Mouse (Mus musculus): ENCODE results near the gene Adgrb3.
"Not testable (repeated sequence)": the region's sequence is repeated elsewhere in the genome, so short reads cannot be mapped to it uniquely, and the experiment has no call there.

Gene Adgrb3

DNA sequence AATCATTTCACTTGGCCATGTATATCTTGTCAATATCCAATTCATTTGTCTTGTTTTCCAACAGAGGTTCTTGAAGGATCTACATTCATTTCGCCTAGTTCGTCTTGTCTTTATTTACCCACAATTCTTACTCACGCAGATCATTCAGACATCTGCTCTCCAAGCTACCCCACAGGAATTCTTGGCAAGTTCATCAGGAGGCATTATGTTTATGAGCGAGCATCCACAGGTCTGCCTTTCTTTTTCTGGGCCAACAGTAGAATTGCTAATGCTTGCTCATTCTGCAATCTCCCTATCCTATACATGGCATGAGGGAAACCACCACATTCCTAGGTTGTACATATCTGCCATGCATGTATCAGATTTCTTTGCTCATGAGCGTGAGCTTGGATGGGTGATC lies 99.7 kb downstream of the Adgrb3 start:
- no peak for DNase-seq

DNA sequence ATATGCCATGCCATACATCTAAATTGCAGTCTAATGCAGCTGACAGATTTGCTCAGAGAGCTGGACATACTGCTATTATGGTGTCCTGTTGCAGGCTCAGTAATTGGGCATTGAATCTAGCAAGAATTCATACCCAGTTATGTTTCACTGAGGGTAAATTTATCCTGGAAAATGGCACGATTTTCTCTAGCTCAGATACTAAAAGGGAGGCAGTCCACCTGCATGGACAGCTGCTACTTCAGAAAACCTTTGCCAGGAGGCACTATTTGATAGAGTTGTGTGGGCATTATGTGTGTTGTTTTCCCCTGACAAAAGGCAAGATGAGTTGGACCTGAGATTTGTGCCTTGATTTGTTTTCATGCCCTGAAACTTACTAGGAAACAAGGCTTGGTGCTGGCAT lies 118.0 kb downstream of the Adgrb3 start:
- no peak for DNase-seq

DNA sequence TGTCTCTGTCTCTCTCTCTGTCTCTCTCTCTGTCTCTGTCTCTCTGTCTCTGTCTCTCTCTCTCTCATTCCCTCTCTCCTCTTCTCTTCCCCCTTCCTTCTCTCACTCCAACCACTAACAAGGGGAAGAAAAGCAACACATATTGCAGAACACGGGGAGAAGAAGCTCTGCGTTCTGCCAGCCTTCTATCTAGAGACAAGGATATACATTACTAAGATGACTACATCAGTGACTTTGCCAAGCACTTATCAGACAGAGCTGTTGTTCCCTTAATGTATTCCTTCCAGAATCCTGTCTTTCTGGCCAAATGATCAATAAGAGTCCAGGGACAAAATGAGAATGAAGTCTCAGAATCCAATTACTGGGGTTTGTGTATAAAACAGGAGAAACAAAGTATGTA lies 123.2 kb downstream of the Adgrb3 start:
- no peak for DNase-seq

DNA sequence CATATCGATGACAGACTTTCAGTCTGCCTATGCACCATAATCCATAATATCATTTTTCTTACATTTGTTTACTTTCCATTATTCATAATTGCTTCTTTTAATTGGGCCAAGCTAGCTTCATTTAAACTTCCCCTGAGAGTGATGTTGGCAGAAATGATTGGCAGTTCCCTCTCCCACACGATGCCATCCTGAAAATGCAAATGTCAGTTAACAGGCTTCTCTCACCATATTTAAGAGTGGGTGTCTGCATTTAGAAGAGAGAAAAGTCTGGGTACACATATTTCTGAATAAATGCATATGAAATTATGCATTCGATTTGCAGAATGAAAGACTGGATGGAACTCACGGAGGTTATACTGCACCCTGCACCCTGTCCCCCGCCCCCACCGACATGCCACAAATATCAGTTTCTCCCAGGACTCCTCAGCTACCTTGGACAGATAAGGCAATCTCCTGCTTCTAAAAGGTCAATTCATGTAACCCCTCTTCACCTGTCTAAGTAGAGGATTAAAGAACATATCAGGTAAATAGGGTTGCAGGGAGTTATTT lies 130.7 kb downstream of the Adgrb3 start:
- no peak for DNase-seq

DNA sequence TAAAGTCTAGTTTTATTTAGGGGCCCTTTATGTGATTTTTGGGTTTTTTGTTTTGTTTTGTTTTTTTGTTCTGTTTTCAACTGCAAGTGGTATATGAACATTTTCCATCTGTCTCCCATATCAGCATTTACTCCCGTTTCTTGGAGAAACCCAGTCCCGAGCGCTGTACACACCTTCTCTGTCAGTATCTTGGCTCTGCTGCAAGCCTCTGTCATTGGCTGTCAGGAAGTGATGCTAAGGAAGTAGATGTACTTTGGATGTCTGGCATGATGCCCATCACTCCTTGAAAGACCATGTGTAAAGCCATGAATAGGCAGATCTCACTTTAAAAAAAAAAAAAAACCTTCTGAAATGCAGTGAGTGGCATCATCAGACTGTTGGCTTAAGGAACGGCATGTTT lies 132.3 kb downstream of the Adgrb3 start:
- no peak for DNase-seq

DNA sequence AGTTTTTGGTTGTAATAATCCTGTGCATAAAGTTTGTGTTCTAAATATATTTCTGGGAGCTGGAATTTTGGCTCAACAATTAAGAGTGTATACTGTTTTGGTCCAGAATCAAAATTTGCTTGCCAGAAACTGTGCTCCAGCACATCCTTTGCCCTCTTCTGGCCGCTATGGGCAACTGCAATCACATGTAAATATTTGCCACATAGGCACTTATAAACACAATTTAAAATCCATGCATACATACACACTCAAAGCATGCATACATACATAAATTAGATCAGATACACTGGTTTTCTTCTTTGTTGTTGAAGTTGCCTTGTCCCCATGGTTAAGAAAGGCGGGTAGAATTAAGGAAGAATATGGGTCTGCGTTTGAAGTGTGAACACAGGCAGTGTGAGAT lies 132.7 kb downstream of the Adgrb3 start:
- DNase-seq = no peak

DNA sequence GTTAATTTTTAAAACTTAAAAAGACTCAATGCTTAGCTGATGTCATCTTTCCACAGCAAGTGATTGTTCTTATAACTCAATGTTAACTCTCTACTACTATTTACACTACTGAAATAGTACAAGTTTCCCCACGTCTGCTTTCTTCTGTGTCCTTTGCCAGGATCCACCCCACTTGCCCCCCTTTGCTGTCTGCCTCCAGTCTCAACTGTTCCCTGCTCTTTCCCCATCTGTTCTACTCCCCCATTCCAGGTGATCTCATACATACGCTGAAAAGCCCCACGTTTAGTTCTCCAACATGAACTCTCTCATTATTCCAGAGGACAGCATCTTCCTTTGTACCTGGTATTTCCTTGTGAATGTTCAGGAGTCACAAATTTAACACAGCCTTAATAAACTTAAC lies 147.4 kb downstream of the Adgrb3 start:
- DNase-seq = no peak

DNA sequence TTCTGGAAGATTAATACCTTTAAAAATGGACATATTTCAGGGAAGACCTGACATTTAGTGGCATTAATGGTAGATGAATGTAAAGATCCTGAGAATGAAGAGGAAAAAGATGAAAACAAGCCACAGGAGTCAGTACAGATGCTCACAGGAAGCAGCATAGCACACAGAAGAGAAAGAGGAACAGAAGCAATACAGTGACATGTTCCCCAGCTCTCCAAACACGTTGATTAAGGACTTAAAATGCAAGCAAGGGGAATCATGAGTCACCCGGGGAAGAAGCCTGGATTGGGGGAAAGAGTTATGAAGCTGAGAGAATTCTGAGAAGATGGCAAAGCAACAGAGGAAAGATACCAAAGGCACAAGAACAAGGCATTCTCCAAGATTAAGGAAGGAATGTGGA lies 149.9 kb downstream of the Adgrb3 start:
- DNase-seq = no peak

DNA sequence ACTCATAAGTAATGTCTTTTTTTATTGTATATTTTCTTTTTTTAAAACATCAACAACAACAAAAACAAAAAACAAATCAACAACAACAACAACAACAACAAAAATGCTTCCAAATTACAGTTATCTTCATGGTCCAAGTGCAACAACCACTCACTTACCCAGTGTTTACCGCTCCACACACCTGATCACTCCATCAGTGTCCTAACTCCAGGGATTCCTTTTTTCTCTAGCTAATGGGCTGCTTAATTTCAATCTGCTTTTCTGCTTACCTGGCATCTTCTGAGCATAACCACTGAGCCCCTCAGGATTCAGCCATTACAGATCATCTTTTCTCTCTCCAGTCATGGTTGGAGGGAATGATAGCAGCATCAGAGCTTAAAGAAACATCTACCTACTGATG lies 176.8 kb downstream of the Adgrb3 start:
- DNase-seq = no peak

DNA sequence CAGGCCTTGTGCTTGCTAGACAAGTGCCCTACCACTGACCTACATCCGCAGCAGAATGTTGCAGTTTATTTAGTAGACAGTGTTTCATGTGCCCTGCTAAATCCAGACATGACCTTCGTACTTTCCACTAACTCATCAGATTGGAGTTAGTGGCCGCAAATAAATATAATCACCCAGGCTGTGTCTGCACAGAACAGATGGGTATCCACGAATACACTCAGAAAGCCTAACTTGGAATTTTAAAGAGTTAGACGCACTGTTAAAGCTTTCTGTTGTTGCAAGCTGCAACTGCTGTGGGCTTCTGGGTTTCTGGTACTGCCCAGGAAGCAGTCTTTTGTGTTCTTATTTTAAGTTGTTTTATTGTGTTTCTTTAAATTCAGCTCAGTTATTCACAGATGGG lies 185.3 kb downstream of the Adgrb3 start:
- DNase-seq = no peak

DNA sequence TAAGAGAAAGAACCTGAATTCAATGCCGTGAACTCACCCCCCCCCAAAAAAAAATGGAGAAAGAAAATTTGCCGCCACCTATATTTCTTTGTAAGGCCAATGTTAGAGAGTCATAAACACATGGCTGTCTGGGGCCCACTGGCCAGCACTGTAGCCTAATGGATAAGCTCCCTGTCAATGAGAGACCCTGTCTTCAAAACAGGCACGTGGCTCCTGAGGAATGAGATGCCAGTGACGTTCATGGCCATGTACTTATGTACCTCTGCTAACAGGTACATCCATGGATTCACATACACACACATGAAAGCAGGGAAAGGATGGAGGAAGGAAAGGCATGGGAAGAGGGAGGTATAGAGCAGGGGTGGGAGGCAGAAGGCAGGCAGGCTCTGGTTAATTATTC lies 208.0 kb downstream of the Adgrb3 start:
- no peak for DNase-seq

DNA sequence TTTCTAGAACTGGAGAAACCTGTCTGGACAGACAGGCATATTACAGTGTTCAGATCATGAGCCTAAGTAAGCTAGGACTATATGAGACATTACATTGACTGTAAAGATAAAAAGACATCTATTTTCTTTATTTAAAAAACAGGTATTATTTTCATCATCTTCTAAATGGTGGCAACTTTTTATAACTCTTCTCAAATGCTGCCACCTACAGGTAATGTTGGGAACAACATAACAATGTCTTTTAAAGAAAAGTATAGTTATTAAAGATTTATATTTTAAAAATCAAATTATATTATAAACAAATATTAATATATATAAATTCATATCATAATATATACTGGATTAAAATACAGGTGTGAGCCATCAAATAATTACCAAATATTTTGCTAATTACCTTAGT lies 212.6 kb downstream of the Adgrb3 start:
- no peak for DNase-seq

DNA sequence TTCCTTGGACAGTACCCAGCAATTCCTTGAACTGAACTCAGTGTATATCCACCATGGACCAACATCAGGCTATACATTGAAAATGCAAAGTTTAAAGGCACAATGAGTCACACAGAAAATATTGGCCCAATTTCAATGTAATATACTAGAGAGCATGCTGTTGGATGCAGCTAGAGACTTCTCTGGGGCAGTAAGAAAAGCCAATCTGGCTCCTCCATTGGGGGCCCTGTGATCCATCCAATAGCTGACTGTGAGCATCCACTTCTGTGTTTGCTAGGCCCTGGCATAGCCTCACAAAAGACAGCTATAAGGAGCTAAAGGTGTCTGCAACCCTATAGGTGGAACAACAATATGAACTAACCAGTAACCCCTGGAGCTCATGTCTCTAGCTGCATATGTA lies 218.7 kb downstream of the Adgrb3 start:
- DNase-seq = not testable (repeated sequence)

DNA sequence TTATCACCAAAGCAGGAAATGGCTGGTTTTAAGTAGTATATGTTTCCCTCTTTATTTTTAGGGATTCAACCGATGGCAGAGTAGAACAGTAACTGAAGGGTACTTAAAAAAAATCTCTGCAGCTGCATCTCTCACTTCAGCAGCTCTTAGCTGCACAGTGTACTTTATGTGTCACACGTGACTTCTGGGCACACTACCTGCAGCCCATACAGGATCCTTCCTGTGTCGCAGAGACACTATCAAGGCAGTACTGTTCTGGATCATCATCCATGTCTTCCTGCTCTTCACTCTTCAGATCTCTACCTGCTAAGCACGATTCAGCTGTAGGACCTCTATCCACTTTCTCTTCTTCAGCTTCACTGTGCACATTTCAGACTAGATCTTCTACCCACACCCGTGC lies 230.6 kb downstream of the Adgrb3 start:
- no peak for DNase-seq

DNA sequence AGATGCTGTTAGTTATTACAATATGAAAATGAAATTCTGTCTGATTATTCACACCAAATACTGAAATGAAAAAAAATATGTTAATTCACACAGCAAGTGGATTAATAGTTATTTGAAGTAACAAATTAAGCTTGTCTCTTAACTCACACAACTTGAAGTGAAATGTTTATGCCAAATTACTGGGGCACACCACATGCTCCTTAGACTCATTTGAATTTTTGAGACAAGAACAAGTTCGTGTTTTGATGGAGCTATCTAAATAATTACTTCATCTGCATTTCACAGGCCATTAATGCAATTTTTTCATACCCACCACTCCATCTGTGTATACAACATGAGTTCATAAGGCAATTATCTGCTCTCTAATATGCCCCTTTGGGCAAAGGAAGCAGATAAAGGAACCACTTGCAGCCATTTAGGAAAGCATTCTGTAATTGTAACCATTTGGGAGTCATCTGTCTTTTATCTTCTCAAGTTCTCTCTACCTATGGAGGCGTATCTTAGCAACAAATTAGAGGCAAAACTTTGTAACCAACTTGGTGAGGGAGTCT lies 240.9 kb downstream of the Adgrb3 start:
- DNase-seq = no peak

DNA sequence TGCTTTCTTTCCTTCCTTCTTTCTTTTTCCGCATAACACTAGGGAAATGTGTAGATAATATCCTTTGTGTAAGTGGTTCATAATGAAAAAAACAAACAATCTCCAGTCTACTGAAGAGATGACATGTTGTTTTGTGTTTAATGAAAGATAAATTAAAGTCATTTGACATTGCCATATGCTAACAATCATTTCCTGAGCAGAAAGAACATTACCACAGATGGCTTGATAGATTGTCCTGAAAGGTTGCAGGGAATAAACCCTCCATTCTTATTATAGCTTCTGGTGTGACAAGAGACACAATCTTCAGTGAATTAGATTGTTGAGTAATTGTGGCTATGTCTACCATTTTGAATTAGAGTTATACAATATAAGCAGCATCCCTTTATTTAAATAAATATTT lies 247.8 kb downstream of the Adgrb3 start:
- no peak for DNase-seq

DNA sequence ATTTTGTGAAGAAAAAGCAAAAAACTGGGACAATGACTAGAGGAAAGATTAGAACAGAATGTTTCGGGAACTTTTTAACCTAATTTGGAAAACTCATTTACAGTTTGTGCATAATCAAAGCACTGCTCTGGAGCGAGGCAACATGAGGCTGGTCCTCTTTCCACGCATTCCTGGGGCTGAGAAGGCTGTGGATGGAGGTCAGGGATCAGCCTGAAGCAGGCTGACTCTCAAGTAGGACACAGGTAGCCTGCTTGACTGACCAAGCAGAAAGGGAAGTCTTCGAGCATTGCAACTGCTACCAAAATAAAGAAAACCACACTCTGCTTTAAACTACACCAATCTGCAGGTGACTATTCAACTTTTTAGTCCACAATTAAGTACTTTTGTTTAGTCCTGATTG lies 251.7 kb downstream of the Adgrb3 start:
- no peak for DNase-seq

DNA sequence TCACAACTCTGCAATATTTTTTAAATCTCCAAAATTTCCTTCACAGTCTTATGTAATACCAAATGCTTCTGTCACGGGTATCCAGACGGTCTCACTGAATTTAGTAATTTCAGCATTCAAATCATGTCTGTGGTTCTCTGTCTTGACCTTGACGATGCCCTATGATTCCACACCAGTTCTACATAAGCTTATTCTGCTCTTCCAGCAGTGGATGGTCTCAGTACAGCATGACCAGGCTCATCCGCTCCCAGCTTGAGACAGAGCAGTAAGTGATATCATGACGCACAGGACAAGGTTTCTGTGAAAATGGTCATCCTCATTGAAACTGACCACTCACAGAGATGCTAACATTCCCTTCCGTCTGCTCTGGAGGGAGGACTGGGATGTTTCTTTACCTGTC lies 252.9 kb downstream of the Adgrb3 start:
- no peak for DNase-seq

DNA sequence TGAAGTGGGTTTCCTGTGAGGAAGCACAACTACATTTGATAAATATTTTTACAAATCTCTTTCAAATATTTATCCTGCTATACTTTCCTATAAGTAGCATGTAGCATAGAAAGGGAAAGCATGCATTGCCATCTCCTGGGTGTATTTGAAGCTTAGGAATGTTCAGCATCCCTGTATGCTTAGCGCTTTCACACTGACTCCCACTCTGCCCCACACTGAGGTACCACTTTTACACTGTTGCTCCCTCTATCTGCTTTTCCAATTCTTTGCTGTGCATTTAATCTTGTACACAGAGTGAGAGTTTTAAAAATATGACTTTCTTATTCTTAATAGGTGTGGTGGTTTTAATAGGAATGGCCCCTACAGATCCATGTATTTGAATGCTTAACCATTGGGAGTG lies 261.4 kb downstream of the Adgrb3 start:
- DNase-seq = no peak

DNA sequence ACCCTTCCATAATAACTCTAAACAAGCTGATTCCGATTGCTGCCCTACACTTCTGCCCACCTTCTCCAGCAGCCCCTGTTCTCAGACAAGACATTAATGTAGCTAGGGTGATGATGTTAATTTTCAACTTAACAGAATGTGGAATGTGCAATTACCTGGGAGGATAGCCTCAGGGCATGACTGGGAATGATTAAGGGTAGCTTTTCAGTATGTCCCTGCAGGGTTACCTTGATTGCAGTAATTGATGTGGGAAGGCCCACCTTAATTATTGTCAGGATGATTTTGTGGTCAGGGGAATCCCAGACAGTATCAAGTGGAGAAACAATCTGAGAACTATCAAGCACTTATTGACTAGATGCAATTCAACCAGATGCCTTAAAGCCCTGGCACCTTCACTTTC lies 283.4 kb downstream of the Adgrb3 start:
- DNase-seq = no peak

DNA sequence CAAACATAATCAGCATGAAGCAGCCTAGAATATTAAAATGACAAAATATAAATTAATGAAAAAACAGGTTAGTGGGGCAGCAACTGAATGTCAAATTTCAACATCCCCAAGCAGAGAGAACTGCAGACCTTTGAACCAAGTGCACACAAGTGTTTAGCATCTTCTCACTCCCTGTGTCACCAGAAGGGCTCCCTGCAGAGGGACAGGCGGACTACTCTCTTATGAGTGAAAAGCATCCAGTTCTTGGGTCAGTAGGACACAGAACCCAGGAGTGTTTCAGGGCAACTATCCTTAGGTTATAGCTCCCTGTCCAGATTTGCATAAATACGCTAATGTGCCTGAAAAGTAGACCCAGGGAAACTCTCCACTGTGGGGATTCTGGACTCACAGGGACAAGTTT lies 285.6 kb downstream of the Adgrb3 start:
- DNase-seq = no peak

DNA sequence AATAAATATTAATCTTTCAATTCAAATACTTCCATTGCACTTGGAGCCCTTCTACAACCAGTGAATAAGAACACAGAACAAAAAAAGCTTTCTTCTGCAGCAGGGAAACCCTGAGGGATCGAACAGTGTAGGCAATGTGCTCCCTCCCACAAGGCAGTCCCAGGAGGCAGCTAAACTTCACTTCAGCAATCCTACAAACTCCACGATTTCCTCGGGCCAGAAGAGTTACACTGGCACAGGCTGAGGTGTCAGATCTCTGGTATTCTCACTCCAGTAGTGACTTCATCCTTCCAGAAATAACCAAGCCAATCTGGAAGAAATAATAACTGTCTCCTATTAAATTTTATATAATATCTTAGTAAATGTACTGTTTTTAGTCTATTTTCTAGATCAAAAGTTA lies 286.6 kb downstream of the Adgrb3 start:
- no peak for DNase-seq

DNA sequence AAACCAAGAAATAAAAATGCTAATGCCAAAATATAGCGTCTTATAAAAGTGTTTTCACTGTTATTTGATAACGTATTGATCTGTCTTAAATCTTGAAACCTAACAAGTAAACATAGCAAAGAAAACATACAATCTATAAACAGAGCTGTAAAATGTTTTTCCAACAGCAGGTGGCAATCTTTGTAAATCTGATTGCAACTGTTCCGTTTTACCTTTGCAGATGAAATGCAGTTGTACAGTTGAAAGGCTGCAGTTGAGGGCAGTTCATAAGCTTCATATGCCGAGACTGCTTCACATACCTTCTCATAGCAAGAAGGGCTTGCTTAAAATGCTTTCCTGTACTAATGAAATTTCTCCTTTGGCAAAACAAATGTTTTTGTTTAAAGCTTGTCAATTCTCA lies 302.5 kb downstream of the Adgrb3 start:
- no peak for DNase-seq

DNA sequence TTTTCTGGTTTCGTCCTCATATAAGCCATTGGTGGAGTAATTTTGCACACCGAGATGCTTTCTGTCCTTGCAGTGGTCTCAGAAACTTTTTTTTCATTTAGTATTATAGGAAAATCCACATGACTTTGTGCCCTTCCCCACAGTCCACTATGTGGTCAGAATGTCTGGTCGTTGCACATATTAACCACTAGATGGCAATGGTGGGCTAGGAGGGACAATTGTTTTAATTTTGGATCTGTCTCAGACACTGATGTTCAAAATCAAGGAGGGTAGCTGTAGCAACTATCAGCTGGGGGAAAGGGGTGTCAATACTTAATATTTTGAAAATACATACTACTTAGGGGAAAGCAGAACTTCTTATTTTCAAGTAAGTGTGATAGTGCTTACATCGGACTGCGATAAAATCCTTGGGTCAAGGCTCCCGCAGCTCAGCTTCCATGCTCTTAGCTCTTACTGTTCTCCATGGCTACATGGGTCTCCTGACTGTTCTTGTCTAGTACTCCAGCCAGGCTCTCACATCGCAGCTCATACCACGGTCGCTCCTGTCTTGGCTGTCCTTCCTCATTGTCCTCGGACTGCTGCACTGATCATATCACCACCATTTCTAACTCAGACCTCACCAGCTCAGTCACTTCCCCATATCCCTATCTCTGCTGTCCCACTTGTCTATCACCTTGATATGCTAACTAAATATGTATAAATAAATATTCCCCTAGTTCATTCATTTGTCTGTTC lies 319.0 kb downstream of the Adgrb3 start:
- DNase-seq = no peak

DNA sequence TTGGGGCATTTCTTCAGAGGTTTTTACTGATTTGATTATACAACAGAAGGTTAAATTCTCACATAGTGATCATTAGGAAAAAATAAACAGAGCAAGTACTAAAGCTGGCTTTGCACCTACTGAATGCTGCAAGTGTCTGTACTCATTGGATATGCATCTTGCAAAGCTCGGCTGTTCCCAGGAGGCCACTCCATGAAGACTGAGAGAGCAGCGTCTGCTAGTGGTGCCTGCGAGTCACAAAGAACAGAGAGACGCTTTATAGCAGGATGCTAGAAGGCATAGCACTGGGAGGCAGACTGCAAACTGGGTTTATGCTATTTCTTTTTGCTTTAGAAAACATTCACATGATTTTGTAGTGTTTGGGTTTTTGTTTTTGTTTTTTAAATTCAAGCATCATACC lies 325.2 kb downstream of the Adgrb3 start:
- no peak for DNase-seq

Measured in B cell, adult 2 months (primary cell).